Mouse (Mus musculus): ENCODE measurements at regions not wholly inside any gene's neighbourhood (a gene's known extent, or its start where the extent isn't known, plus 50 kb on each side); places are given as distances from the start of the nearest gene placed in this dataset.

DNA sequence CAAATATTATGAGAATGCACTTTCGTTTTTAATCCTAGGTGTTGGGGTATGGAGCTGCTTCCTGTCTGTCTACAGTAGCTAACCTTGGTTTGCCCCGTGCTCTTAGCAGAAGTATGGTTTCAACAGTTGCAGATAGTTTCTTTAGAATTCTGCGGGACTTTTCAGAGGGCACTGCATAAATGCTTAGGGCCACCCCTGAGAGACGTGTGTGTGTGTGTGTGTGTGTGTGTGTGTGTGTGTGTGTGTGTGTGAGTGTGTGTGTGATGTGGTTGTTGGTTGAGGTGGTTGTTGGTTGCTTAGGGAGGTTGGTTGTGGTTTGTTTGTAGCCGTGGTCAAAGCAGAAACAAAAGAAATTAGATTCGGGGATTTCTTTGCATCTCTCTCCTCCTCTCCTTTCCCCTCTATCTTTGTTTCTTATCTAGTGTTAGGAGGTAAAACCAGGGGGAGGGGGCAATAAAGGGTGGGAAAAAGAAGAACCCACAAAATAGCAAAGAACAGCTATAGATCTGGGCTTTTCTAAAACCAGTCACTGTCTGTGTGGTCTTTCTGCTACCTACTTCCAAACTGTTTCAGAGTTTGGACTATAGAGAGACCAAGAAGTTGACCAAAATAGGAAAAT lies 118.7 kb upstream of the Lemd2 start:
- in situ Hi-C loops (cut with MboI; ENCODE audit: unreplicated experiment in 2 of 2), result no loop called here

- in situ Hi-C loops (cut with MboI; ENCODE audit: unreplicated experiment in 2 of 2), result no loop called here
Measured at GRCm38 (mm10) chr17:27318969-27319695, 114.9 kb upstream of the Lemd2 start.

DNA sequence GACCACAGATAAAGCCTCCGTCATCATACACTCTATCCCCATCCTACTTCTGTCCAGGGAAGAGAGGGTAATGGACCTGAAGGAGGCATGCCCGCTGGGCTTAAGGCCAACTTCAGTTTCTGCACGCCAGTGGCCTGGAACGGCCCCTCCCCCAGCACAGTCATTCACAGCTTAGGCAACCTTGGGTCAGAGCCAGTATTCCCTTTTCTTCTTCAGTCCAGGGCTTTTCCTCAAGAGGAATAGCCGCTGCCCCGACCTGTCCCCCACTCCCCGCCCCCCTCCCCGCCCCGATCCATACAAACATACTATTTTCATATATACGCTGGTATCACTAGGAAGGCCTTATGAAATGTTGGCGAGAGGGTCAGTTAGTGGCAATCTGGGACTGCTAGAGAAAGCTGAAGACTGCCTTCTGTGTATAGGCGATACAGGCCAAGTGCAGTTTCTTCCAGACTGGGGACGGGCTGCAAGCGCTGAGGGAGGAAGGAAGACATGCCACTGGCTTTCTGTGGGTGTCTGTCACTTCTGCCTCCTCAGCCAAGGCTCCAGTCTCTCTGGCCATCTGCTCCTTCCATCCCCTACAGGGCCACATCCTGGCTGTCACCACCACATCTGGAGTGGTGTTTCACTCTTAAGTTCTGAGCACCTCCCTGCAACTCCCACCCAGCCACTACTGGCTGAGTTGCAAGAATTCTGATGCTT lies 113.5 kb upstream of the Lemd2 start:
- in situ Hi-C loops (cut with MboI; ENCODE audit: unreplicated experiment in 2 of 2), result no loop called here

DNA sequence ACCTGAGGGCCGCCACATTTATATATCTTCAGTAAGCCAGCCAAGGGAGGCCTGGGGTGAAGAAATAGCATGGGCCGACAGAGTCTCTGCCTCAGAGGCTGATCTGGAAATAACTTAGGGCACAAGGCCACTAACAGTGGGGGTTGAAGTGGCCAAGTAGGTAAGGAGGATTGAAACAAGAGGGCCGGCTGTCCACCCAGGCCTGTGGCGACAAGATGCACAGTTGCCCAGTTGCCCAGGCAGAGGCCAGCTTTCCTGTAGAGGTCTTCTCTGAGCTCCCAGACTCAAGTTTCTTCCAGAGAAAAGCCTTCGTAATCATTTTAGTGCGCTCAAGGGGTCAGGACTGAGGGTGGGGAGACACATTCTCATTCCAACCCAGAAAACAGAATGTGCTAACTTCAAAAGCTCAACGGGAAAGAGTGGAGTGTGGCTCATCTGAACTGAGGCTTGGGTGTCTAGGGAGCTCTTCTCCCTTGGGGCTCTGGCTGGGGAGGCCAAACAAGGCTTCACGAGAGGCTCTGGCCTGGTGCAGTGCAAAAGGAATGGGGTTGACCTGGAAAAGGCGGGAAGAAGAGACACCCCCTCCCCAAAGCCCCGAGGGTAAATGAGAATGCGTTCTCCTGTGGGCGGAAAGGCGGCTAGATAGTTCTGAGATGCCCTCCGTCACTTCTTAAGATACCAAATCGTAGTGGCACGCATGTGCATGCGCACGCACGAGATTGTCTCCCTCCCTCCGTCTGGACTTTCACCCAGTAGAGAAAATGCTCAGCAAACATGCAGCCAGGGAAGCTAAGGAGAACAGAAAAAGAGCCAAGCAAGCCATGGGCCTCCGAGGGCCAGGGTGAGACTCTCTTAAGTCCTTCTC lies 112.7 kb upstream of the Lemd2 start:
- in situ Hi-C loops (cut with MboI; ENCODE audit: unreplicated experiment in 2 of 2), result no loop called here

DNA sequence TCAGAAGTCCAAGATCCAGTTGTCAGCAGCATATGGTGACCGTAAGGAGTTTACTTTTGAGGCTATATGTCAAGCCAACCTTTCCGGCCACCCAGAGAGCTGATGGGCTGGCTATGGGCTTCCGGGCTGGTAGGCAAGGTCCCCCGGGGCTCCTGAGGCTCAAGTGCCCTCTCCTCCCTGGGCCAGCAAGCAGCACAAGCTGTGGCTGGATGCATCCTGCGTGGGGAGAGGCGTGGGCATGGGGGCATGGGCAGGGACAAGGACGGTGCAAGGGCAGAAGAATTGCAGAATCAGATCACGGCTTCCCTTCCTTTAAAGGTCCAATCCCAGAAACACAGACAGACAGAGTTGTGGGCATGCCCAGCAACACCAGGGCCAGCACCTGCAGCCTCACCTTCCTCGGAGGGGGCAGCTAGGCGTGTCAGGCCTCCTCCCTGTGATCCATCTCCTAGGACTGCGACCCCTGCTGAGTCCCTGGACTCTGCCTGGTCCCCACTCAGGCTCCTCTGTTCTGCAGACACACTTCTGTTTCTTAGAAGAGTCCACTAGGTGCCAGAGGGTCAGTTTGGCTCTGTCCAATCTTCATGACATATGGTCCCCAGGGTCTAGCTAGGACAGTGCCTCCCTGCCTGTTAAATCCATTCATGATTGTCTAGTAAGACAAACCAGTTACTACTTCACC lies 111.8 kb upstream of the Lemd2 start:
- in situ Hi-C loops (cut with MboI; ENCODE audit: unreplicated experiment in 2 of 2), result no loop called here

DNA sequence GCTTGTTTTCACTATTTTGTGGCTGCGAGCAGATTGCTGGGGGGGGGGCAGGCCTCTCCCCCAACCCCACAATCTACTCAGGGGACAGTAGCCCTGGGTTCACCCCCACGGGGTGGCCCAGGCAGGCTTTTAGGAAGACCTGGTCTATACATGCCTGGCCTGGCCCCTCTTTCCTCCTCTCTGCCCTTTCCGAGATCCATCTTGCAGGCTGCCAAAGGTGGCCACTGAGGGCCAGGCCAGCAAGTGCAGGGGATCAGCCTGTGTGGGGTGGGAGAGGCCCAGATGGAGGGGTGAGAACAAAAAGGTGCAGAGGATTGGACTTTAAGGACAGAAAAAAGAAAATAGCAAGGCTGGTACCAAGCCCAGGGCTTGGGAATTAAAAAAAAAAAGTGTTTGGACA lies 111.2 kb upstream of the Lemd2 start:
- in situ Hi-C loops (cut with MboI; ENCODE audit: unreplicated experiment in 2 of 2), result no loop called here

GRCm38 (mm10) chr17:27314821-27315392 lies 110.6 kb upstream of the Lemd2 start:
- in situ Hi-C loops (cut with MboI; ENCODE audit: unreplicated experiment in 2 of 2), result no loop called here

DNA sequence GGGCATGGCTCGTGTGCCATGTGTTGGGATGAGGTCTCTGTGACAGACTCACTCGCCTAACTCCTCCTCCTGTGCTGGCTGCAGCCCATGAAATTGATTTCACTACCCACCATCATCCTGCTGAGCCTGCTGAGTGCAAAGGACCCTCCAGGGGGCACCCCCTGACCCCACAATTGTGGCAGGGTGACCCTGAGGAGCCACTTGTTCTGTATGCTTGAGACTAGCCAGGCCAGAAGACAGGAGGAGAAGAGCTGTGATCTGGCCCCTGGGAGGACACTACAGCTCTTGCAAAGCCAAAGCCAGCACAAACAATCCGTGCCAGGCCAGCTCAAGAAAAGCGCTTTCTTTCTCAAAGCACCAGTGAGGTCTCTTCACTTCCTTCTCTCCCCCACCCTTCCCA lies 104.7 kb upstream of the Lemd2 start:
- in situ Hi-C loops (cut with MboI; ENCODE audit: unreplicated experiment in 2 of 2), result no loop called here

DNA sequence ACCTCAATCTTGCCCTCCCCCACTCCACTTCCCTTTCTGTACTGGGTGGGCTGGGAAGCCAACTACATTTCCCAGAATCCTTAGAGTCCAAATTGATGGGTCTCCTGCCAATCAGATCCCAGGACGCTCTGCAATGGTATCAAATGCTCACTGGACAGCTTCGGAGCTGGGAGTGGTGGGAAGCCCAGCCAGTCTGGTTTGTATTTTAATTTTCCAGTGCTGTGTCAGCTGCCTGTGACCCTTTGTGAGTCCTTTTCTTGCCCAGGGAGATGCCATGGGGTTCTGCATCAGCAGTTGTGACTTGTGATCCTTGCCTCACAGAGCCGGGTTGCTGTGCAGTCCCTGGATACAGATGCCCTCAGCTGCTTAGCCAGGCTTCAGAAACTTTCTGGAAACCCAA lies 100.6 kb upstream of the Lemd2 start:
- in situ Hi-C loops (cut with MboI; ENCODE audit: unreplicated experiment in 2 of 2), result loop anchor here in 1 of 2 experiments (5.0 kb wide), 1 partner anchor 87 kb away; no protein-coding TSS in a partner anchor

DNA sequence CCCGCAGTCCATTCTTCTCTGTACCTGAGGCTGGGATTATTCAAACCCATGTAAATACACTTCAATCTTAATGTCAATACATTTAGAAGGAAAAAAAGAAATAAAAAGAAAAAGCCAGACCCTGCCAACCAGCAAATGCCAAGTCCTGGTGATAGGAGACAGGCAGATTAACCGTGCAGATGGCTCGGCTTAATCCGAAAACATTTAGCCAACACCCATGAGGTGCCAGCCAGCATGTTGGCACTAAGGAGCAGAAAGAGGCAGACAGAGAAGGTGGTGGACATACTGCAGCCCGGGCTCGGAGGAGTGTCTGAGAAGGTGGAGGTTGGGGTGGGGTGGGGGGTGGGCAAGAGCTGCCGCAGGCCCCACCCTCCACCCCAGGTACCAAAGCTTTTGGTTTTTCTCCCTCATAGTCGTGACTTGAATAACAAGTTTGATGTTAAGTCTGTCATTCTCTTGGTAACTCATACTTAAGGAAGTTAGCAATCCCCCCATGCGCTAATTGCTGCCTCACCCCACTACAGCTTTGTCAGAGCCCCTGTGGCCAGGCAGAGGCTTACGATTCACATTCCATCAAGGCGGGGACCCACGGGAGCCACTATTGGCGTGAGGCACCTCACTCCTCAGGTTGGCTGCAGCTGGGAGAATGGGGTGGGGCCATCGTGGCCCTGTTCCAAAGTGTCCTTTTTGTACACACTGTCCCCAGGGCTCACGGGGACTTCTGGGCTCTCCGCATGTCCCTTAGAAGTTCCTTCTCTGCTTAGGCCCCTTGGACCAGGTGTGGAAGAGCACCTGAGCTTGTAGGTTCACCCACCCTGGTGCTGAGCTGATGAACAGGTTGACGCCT lies 99.6 kb upstream of the Lemd2 start:
- in situ Hi-C loops (cut with MboI; ENCODE audit: unreplicated experiment in 2 of 2), result loop anchor here in 1 of 2 experiments (5.0 kb wide), 1 partner anchor 88 kb away; no protein-coding TSS in a partner anchor

- in situ Hi-C loops (cut with MboI; ENCODE audit: unreplicated experiment in 2 of 2), result loop anchor here in 1 of 2 experiments (5.0 kb wide), 1 partner anchor 89 kb away; no protein-coding TSS in a partner anchor
Measured at GRCm38 (mm10) chr17:27303061-27303460, 98.8 kb upstream of the Lemd2 start.

DNA sequence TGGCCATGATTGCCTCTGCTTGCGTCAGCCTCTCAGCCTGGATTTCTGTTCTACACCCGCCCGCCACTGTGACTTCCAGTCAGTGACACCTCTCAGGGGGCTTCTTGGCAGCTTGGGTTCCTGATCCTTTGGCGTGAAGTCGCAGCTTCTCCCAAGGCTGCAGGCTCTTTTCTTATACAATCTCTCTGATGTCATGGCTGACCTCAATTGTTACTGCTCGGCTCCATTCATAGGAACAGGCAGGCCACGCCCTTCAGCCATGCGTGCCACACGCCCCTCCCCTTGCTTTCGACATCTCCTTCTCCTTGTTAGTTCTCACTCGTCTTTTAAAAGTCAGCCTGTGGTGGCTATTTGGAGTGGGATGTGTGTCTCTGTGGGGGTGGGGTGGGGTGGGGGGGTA lies 97.1 kb upstream of the Lemd2 start:
- in situ Hi-C loops (cut with MboI; ENCODE audit: unreplicated experiment in 2 of 2), result loop anchor here in 1 of 2 experiments (5.0 kb wide), 1 partner anchor 91 kb away; no protein-coding TSS in a partner anchor

DNA sequence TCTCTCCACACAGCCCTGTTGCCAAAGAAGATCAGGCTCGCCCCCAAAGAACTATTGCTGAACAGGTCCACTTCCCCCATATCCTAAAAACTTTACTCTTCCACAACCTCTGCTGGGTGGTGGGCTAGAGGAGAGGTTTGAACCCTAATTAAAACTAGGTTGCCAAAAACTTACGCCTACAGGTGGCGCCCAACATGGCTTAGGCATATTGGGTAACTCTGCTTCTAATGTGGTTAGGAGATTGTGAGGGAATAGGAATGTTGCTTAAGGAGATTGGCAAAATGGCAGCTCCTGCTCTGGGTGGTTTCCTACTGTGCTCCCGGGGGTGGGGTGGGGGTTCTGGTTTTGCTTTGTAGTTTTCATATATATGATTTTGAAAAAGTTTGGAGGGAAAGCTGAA lies 95.0 kb upstream of the Lemd2 start:
- in situ Hi-C loops (cut with MboI; ENCODE audit: unreplicated experiment in 2 of 2), result no loop called here

DNA sequence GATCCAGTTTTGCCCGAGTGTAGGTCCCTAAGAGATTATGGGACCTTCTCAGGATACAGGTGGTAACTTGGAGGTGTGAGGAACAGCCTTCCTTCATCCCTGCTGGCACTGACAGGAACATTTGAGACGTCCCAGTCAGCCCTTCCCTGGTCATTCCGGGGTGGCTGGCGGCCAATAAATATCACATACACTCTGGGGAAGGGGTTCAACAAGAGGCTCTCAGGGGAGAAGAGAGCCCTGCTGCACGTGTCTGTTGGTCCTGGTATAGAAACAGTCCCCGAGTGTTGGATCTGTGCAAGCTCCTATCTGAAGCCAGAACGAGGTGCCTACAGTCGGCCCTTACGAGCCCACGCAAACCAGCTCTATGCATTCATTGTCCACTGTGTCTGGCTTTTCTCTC lies 94.1 kb upstream of the Lemd2 start:
- in situ Hi-C loops (cut with MboI; ENCODE audit: unreplicated experiment in 2 of 2), result no loop called here

DNA sequence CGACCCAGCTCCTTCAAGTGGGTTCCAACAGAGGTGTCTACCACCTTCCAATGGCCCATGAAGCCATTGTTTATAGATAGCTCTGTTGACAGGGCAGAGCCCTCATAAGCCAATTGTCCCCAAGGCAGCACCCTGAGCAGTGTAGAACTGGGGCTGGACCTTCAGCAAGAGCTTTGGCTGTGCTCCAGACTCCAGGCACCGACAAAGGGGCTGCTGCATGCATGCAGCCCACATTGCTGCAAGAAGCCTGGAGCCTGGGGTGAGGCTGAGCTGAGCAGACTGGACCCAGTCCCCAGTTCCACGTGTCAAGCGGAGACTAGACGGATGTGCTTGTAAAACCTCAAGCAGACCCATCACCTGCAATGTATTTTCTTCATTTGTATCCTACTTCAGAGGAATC lies 91.9 kb upstream of the Lemd2 start:
- in situ Hi-C loops (cut with MboI; ENCODE audit: unreplicated experiment in 2 of 2), result no loop called here

GRCm38 (mm10) chr17:27294208-27294604 lies 89.9 kb upstream of the Lemd2 start:
- in situ Hi-C loops (cut with MboI; ENCODE audit: unreplicated experiment in 2 of 2), result no loop called here

- in situ Hi-C loops (cut with MboI; ENCODE audit: unreplicated experiment in 2 of 2), result no loop called here
Measured at GRCm38 (mm10) chr17:27293586-27294207, 89.4 kb upstream of the Lemd2 start.

- in situ Hi-C loops (cut with MboI; ENCODE audit: unreplicated experiment in 2 of 2), result no loop called here
Measured at GRCm38 (mm10) chr17:27291673-27292072, 87.4 kb upstream of the Lemd2 start.
